Mouse (Mus musculus) midbrain, embryonic 11.5 days (tissue): ENCODE data around the gene Gm10128. TPM values are rescaled to one million over a fixed set of nuclear protein-coding genes. Genes with fewer than 3 reads are reported as not detected.
A peak's percentile ranks its signal among the peaks of the same experiment; 100 is the strongest.
"Not testable (repeated sequence)": the region's sequence is repeated elsewhere in the genome, so short reads cannot be mapped to it uniquely, and the experiment has no call there.

Source experiments
- ATAC-seq: fragments of 200-750 bp; cut with Nextera tagmentation; 2 replicates; pipeline ENCODE4 v1.8.0; 2017; ENCODE audit warnings: moderate TSS enrichment, moderate library complexity; ENCODE audit not compliant: low FRiP score
- DNase-seq: peaks from one replicate; pipeline ENCODE4 v3.0.0; 2015; ENCODE audit warnings: low spot score; ENCODE audit errors: missing footprints
- H3K27ac ChIP-seq: fragments of 300-500 bp; sonication (generic); 2 replicates; pipeline ENCODE4 v1.5.1; 2014; ENCODE audit warnings: low read depth, low read length
- H3K27me3 ChIP-seq: fragments of 300-500 bp; sonication (generic); 2 replicates; pipeline ENCODE4 v1.6.1; 2014; ENCODE audit warnings: mild to moderate bottlenecking, low read length, moderate library complexity, mixed read lengths; ENCODE audit not compliant: control insufficient read depth, insufficient read depth
- H3K36me3 ChIP-seq: fragments of 300-500 bp; sonication (generic); 2 replicates; pipeline ENCODE4 v1.6.1; 2014; ENCODE audit warnings: mild to moderate bottlenecking, low read length, moderate library complexity, mixed read lengths; ENCODE audit not compliant: control insufficient read depth, insufficient read depth
- H3K4me1 ChIP-seq: fragments of 300-500 bp; sonication (generic); 2 replicates; pipeline ENCODE4 v1.6.1; 2014; ENCODE audit warnings: low read length; ENCODE audit not compliant: control insufficient read depth, insufficient read depth
- H3K4me2 ChIP-seq: fragments of 300-500 bp; sonication (generic); 2 replicates; pipeline ENCODE4 v1.6.1; 2014; ENCODE audit warnings: mild to moderate bottlenecking, moderate library complexity
- H3K4me3 ChIP-seq: fragments of 300-500 bp; sonication (generic); 2 replicates; pipeline ENCODE4 v1.5.1; 2014; ENCODE audit warnings: low read depth, low read length
- H3K9ac ChIP-seq: fragments of 300-500 bp; sonication (generic); 2 replicates; pipeline ENCODE4 v1.6.1; 2014; ENCODE audit warnings: low read length
- H3K9me3 ChIP-seq: fragments of 300-500 bp; sonication (generic); 2 replicates; pipeline ENCODE4 v1.6.1; 2016; ENCODE audit warnings: low read length; ENCODE audit not compliant: control insufficient read depth
- WGBS: fragments of 180-500 bp; shearing (Covaris S2); extraction: QIAGEN DNeasy Blood & Tissue Kit; methylation state at CpG from one replicate; pipeline ENCODE4 v1.1.7; 2014; 5-methylcytosine and 5-hydroxymethylcytosine counted together
- polyA plus RNA-seq: library from polyadenylated mRNA; unstranded; fragments of >200 nt; fragmentation: Nextera tagmentation; extraction: Ambion mirVana; gene quantifications from 2 replicates; pipeline ENCODE4 v1.2.1, GENCODE M21; 2014

Gene Gm10128
- not detected in 2 replicates for polyA plus RNA-seq

DNA sequence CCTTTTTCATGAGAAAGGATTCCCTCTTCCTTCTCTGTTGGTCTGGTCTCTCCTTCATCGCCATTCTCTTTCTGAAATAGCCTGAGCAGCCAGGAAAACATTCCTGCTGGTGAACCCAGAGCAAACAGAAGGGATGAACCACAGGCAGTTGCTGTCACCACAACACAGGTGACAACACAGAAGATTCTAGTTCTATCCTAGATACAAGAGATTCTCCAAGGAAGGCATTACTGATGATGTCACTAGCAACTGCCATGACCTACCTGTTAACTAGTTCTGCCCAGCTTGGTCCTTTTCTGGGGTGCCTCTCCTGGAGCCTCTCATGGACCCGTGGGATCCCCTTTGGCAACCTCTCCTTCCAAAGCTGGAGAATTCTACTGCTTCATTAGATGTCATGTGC, at the start of gene Gm10128:
Gene Gm10128 (minus strand): TSS at position 101 of the 400 bp plus-strand sequence.
- no CpG with 5 or more reads among the region's 2 CpGs for WGBS
- not testable (repeated sequence) for H3K27ac ChIP-seq, H3K36me3 ChIP-seq, H3K27me3 ChIP-seq, H3K9ac ChIP-seq, H3K4me3 ChIP-seq, ATAC-seq, H3K4me2 ChIP-seq, H3K4me1 ChIP-seq, DNase-seq, H3K9me3 ChIP-seq

DNA sequence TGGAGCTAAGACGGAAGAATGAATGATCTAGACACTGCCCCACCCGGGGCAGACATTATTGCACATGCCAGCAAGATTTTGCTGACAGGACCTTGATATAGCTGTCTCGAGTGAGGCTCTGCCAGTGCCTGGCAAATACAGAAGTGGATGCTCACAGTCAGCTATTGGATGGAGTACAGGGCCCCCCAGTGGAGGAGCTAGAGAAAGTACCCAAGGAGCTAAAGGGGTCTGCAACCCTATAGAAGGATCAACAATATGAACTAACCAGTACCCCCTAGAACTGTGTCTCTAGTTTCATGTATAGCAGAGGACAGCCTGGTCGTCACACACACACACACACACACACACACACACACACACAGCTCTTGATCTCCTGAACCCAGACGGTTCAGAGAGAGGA, 37.4 kb upstream of the Gm10128 start:
- WGBS = 70% methylated on average over 5 of the region's 5 CpGs
- H3K4me2 ChIP-seq, H3K9me3 ChIP-seq, H3K27me3 ChIP-seq, H3K4me1 ChIP-seq, ATAC-seq, H3K9ac ChIP-seq, H3K36me3 ChIP-seq, H3K4me3 ChIP-seq, DNase-seq, H3K27ac ChIP-seq: not testable (repeated sequence)

DNA sequence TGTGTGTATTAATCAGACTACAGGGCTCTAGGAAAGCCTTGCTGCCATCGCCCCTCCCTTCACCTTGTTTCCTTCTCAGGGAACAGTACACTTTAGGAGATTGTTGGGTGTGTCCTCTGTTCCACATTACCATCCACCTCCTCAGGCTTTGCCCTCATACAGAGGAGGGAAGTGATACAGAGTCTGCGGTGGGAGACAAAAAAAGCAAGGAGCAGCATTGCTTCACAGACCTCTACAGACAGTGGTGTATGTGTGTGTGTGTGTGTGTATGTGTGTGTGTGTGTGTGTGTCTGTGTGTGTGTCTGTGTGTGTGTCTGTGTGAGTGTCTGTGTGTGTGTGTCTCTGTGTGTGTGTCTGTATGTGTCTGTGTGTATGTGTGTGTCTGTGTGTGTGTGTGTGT, 18.7 kb upstream of the Gm10128 start:
- H3K4me2 ChIP-seq, H3K9ac ChIP-seq, H3K9me3 ChIP-seq, H3K4me1 ChIP-seq, H3K27ac ChIP-seq, H3K27me3 ChIP-seq, H3K36me3 ChIP-seq, DNase-seq, H3K4me3 ChIP-seq, ATAC-seq: not testable (repeated sequence)
- WGBS = 74% methylated on average over 2 of the region's 2 CpGs

DNA sequence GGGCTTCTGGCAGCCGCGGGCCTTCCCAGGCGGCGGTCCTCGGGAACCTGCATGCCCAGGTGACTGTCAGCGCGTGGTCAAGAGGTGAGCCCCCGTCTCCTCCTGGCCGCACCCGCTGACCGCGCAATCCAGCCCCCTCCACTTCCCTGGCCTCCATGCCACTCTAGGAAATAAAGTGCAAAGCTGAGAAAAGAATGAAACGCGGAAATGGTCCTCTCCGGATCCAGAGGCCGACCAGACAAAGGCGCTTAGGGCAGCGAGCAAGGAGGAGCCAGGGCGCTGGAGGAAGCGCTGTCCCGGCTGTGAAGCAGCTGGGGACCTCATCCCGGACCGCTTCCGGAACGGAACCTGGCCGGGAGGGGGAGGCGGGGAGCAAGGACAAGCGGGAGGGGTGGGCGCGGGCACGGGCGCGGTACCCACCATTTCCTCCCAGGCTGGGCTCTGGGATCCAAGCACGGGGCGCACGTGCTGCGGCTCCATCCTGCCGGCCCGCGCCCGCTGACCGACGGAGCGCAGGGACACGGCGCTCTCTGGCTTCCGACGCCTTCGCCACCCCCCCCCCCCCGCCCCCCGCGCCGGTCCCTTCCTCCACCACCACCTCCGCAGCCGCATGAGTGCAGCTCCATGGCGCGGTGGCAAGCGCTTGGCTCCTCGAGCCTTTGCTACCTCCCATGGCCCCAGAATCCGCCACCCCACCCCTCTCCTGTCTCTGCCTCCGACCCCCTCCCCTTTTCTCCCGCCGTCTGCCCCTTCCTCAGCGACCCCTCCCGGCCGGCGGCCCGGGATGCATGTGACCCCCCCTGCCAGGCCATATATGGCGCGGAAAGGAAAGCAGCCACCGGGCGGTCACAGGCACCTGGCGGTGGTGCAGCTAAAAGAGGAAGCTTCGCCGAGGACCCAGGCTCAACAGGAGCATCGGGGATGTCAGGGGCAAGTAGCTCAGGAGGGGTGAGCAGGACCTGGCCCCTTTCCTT, 14.6 kb upstream of the Gm10128 start:
- H3K4me1 ChIP-seq, H3K27ac ChIP-seq, H3K9me3 ChIP-seq, H3K36me3 ChIP-seq, H3K27me3 ChIP-seq, ATAC-seq: not testable (repeated sequence)
- Histone ChIP-seq H3K9ac (peak overlapping the region; percentile 44), H3K4me2 (peak overlapping the region; percentile 50), H3K4me3 (peak overlapping the region; percentile 32)
- peak; percentile 82 for DNase-seq
- under 1% methylated on average over 33 of the region's 76 CpGs for WGBS

DNA sequence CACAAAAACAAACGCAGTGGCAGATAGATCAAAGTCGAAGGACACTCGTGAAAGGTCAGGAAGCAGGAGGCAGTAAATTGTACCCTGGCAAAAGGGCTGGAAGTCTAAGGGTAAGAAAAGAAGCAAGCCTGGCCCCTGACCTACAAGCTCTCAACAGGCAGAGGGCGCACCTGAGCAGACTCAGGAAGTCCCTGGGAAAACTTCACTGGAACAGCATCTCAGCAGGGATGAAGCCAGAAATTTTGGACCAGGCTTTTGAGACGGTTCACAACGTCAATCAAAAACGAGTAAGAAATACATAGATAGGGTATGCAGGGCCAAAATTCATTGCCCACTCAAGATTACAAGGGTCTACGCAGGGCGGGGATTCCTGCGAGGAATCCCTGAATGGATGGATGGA, 13.7 kb upstream of the Gm10128 start:
- peak overlapping the region; percentile 41 for H3K4me2 ChIP-seq
- H3K9ac ChIP-seq, DNase-seq, H3K4me1 ChIP-seq, H3K4me3 ChIP-seq, H3K9me3 ChIP-seq, H3K36me3 ChIP-seq, H3K27ac ChIP-seq, ATAC-seq, H3K27me3 ChIP-seq: not testable (repeated sequence)
- WGBS = 2% methylated on average over 6 of the region's 10 CpGs

DNA sequence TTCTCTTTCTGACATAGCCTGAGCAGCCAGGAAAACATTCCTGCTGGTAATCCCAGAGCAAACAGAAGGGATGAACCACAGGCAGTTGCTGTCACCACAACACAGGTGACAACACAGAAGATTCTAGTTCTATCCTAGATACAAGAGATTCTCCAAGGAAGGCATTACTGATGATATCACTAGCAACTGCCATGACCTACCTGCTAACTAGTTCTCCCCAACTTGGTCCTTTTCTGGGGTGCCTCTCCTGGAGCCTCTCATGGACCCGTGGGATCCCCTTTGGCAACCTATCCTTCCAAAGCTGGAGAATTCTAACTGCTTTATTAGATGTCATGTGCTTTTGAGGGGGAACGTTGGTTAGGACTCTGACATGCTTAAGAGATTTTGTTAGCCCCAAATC, 48.3 kb downstream of the Gm10128 start, which contains the start of gene Gm10338:
Gene Gm10338 (minus strand): TSS at position 101 of the 400 bp plus-strand sequence.
- not testable (repeated sequence) for H3K4me3 ChIP-seq, H3K4me2 ChIP-seq, H3K27ac ChIP-seq, H3K9me3 ChIP-seq, DNase-seq, H3K9ac ChIP-seq, ATAC-seq, H3K36me3 ChIP-seq, H3K27me3 ChIP-seq, H3K4me1 ChIP-seq
- no CpG with 5 or more reads among the region's 2 CpGs for WGBS

Other genes starting within 250 kb of the Gm10128 start
- gene Gm3755, start 193.1 kb downstream of the Gm10128 start, polyA plus RNA-seq = not detected in 2 replicates
- 2.3 and 2.8 TPM in 2 replicates for gene Gm3752, start 160.2 kb downstream of the Gm10128 start, polyA plus RNA-seq
- 0.60 and 1.5 TPM in 2 replicates for gene Gm3558, start 75.4 kb downstream of the Gm10128 start, polyA plus RNA-seq
- gene Gm10338, start 48.4 kb downstream of the Gm10128 start, polyA plus RNA-seq = not detected in 2 replicates
- not detected in 2 replicates for gene Gm26661, start 147.6 kb upstream of the Gm10128 start, polyA plus RNA-seq
- gene Flnb, start 174.0 kb upstream of the Gm10128 start, polyA plus RNA-seq = 10.9 and 12.0 TPM in 2 replicates